Mouse (Mus musculus) natural killer cell, adult 2 months (primary cell): Measurements from ENCODE around the gene Med17.

Experiments used
- DNase-seq, 2 experiments: peaks; one replicate each; pipeline ENCODE4 v3.0.0; 2022; ENCODE audit warnings: low spot score in 2 of 2

Gene Med17

DNA sequence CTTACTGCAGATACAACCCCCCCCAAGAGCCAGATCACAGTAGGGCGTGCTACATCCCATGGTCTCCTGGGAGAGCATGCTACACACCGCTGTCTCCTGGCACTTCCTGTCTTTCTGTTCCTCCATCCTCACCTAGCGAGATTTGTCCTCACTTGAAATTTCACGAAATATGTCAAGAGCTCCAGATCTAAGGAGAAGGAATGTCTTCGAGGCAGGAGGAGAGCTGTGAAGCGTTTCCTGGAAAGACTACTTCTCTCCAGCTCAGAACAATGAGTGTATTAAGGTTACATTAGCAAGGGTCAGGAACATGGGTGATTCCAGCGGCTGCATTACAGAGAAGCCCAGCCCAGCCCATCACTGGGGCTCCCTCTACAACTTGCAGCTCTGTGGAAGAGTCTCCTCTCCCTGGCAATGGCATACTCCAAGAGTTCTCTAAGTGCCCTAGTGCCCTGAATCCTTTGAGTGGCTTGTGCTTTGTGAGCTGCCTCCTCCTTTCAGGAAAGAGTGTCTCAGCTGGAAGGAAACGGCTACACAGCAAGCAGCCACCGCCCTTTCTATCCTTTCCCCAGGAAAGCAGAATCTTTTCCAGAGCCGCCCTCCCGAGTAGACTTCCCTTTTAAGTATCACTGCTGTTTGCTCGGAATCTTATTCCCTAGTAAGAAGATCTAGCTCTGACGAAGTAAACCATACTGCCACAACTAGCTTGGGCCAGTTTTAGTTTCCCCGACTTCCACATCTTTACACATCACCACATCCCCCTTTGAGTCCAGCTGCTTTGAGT, 42.0 kb downstream of the Med17 start:
- DNase-seq: no peak

DNA sequence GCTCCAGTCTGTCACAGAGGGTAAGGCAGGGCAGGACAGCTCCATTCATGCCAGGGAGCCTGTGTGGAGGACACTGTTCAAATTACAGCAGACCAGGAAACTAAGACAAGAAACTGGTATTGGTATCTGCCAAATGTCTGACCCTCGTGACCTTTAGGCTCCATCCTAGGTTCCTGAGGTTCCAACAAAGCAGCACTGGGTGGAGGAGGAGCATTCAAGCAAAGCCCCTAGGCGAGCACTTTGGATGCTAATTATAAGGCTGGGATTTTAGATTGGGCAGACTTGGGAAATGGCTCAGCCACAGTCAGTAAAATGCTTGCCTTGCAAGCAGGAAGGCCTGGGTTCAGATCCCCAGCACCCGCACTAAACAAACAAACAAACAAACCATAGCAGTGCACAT, 43.7 kb downstream of the Med17 start:
- DNase-seq: no peak

DNA sequence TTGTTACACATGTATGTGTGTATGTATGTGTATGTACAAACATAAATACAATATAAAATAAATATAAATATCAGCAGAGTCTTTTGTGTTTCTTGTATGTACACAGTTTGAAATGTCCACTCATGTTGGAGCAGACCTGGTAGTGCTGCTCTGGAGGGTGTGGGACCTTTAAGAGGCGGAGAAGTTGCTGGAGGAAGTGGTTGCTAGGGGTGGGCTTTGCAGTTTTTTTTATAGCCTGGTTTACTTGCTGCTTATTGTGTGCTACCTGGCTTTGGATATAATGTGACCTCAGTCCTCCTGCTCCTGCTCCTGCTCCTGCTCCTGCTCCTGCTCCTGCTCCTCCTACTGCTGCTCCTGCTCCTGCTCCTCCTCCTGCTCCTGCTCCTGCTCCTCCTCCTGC, 46.1 kb downstream of the Med17 start:
- DNase-seq: no peak

DNA sequence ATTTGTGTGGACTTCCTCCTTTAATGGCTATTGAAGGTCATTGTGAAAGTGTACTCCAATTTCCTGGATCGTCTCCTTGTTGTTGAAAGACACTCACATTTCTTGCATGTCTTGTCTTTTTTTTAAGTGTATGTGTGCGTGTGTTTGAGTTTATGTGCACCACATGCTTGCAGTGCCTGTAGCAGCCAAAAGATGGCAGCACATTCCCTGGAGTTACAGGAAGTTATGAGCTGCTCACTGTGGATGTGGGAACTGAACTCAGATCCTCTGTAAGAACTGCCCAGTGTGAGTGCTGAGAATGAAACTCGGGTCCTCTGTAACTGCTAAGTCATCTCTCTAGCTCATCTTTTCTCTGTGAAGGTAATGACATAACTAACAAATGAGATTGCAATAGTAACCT, 47.3 kb downstream of the Med17 start:
- no peak for DNase-seq

DNA sequence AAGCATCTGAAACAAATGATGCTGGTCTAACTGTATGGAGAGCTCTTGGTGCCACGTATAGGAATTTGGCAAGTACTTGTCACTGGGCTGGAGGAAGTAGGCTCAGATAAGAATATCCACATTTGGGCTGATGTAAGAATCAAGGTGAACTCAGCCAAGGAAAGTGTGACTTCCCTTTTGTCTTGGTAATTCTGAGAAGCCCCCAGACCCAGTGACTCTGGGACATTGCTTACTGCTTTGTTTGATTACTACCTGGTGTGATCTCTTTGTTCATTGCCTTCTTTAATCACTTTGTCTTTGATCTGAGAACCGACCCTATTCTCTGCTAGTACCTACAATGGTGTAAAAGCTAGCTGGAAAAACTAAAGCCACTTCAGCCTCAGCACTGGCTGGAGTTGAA, 54.8 kb downstream of the Med17 start:
- no peak for DNase-seq

DNA sequence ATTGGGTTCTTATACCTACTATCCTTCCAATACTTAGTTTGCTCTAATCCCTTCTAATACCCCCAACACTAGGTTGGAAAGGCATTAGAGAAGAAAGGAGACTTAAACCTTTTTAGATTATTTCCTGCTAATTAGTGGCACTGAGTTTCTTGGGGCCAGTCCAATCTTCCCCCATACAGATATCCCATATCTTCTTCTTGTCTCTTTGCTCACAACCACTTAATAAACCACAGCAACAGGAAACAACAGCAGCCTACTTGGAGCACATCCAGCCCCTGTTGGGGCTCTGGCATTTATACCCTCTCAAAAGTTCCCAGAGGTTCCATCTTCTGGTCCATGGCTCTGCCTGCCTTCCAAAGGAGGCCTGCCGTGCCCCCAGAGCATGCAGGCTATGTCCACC, 66.0 kb downstream of the Med17 start:
- no peak for DNase-seq

DNA sequence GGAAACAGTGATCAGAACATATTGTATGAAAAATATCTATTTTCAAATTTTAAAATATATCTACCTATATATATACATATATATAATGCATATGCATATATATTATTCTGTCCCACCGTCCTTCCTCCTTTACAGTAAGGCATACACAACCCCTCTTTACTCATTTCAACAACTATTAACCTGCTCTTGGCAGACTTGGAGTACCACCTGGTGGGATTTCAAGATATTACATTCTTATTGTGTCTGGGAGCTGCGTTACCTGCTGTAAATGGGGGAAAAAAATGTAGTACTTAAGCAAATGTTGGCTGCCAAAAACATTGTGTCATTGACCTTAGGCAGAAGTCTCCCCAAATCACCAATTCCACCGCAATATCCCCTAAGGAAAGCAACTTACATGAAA, 67.9 kb downstream of the Med17 start:
- no peak for DNase-seq
